Mouse (Mus musculus) frontal cortex, postnatal 25 days (tissue): Measurements from ENCODE around the gene Cep63.

Experiments used
- DNase-seq, 2 experiments: peaks; one replicate each; pipeline ENCODE4 v3.0.0; 2022; ENCODE audit warnings: low spot score in 2 of 2

Cep63 gene

DNA sequence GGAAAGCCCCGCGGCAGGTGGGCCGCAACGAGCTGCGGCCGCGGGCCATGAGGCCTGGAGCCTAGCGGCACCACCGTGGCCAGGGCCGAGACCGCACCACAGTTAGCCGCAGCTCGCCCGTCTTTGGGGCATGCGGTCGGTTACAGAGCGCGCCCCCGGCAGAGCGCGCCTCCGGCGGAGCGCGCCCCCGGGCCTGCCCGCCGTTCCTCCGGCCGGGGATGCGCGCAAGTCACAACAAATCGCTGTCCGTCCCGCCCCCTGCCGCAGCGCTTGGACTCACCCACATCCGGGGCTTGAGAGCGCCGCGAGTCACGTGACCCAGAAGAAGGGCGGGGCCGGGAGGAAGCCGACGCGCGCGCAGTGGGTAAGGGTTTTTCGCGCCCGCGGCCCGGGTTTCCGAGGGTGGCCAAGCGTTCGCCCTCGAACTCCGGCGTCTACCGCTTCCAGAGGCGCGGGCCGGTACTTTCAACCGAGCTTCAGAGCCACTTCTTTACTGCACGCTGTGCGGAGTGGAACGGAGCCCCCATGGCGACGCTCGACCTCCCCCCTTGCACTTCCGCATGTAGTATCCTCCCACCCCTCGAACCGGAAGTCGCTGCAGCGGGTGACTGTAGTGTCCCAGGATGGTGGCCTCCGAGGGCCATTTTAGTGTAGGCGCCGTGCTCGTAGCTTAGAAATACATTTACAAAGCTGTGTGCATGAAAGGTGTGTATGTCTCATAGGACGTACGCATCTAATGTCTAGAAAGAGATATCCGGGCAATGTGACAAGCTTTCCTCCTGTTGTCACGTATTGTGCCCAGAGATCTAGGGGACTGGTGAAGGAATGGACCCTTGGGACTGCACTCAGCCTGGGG lies at the start of gene Cep63, which contains the start of gene Anapc13:
TSS of gene Cep63 (minus strand) at position 552 of the 856 bp plus-strand sequence.
TSS of gene Anapc13 (plus strand) at position 314 of the 856 bp plus-strand sequence.
- peak; percentile 98 for DNase-seq

- DNase-seq: no peak
These were observed 49.6 kb upstream of the Cep63 start for GRCm38 (mm10) chr9:102675922-102676321.

GRCm38 (mm10) chr9:102673381-102673780 lies 47.0 kb upstream of the Cep63 start:
- no peak for DNase-seq

DNA sequence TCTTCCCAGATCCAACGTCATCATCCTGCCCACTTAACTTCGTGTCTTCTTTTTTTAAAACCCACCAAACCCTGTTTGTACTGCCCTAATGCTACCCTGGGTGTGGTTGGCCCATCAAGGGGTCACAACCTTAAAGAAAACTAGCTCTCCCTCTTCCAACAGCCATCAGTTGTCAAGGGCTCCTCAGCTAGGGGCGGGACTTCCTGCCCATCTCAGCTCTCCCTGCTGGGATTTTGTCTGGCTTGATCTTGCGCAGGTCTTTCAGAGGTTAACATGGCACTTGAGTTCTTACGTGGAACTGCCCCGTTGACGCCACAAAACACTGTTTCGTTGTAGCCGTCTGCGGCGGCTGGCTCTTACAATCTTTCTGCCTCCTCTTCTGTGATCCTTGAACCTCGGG lies 42.6 kb upstream of the Cep63 start:
- DNase-seq: no peak

GRCm38 (mm10) chr9:102668115-102668514 lies 41.8 kb upstream of the Cep63 start:
- no peak for DNase-seq

DNA sequence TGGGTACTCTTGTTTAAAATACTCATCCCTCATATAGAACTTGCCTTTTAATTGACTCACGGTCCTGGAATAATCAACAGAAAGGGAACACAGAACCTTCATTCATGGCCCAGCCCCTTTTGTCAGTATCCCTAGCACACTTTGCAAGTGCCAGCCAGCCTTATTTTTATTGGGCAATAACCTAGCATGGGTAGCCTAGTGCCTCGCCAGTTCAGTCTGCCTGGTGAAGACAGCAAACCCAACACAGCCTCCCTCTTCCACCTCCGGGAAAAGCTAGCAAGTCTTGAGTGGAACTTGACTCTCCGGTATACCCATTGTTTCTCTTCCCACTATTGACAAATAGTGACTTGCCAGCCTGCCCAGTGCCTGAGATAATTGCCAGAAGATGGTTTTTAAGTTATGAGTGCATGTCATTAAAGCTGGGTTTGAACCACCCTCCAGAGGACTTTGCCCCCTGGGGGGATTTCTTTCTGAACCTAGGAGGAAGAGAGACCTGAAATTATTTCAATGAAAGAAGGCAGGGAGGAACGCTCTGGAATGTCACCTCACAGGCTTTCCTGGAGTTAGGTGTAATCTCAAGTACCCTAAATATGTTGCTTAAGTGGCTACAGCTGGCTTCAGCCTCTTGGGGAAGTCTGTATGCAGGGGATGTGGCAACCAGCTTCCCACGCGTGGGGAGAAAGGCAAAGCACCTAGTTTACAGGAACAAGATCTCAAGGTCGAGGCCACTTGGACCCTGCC lies 30.2 kb upstream of the Cep63 start:
- DNase-seq: no peak

DNA sequence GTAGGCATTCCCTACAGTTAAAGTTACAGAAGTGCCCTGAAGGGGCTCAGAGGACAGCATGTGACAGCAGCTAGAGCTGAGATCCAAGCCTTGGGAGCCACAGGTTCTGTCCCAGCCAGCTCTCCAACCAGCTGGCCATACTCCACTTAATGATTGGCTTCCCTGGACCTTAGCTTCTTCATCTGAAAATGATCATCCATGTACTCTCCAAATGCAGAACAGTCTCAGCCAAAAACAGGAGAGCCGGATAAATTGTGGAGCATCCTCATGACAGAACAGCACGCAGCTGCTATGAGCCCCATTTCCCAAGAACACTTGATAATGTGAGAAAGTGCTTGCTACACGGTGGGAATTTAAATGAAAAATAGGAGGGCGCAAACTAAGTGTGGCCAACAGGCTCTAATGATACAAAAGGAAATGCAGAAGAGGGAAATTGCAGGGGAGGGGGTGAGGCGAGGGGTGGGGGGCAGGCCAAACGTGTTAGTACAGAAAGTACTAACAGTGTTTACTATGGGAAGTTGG lies 24.9 kb upstream of the Cep63 start:
- no peak for DNase-seq

GRCm38 (mm10) chr9:102650637-102651036 lies 24.3 kb upstream of the Cep63 start:
- no peak for DNase-seq

DNA sequence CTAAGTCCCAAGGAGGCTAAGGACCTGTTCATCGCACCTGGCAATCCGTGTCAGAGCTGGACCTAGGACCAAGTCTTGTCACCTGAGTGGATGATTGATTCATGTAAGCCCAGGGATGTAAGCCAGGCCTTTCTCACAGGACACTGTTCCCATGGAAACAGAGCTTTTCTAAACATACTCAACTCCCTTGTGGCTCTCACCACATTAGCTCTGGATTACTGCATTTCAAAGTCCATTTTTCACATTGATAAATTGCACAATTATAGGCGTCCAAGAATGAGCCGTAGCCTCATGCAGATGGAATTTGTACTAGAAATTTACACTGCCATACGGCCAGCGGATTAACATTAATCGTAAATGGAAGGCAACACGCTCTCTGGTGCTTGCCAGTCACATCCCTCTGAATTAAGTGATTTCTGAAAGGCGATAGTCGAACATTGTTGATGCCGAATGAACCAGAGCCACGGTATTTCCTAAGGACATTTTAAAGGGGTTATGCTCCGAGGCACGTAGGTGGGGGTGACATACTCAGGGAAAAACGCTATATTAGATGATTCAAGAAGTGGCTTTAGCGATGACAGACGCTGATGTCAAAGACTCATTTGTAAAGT lies 23.7 kb upstream of the Cep63 start:
- no peak for DNase-seq

- DNase-seq: no peak
These were observed 20.7 kb upstream of the Cep63 start for GRCm38 (mm10) chr9:102647010-102647409.

- DNase-seq: no peak
These were observed 18.9 kb upstream of the Cep63 start for GRCm38 (mm10) chr9:102645119-102645695.

DNA sequence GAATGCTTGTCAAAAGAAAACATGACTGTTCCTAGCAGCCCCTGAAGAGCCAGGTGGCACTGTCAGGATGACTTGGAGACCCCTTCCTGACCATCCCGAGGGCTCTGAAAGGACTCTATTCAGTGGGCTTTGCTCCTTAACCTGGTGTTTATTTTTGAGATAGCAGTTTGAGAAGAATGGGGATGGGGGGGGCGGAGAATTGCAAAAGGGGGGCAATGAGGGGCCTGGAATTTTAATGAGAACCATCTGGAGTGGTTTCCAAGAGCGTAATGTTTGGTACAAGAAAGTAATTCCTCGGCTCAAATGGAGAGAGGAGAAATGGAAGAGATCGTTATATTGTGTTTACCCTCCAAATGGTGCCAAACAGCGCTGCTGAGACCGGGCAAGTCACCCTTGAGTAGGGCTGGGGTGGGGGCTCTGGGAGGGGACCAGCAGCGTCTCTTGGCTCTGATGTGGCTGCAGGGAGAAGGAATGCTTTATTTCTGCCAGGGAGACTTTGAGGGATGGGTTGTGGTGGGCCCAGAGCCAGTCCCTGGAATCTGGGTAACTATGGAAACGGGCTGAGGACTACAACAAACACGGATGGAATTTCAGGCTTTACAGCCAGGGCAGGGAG lies 17.3 kb upstream of the Cep63 start:
- DNase-seq: no peak

- no peak for DNase-seq
These were observed 16.7 kb upstream of the Cep63 start for GRCm38 (mm10) chr9:102643071-102643485.

DNA sequence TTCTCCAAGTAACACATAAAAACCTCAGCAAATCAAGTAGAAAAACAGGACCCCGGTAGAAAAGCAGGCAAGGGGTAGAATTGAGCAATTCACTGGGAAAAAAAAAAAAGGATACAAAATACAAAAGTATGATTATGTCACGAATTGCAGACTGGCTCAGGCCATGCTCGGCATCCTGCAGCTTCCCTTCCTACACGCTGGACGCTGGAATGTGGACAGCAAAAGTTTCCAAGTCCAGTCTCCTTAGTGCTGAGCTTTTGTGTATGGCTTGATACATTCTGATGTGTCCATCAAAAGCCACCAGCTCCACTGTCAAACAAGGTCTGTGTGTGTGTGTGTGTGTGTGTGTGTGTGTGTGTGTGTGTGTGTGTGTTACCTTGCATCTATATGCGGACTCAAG lies 15.2 kb upstream of the Cep63 start:
- no peak for DNase-seq

GRCm38 (mm10) chr9:102639510-102639909 lies 13.2 kb upstream of the Cep63 start:
- no peak for DNase-seq

- DNase-seq: no peak
These were observed 12.6 kb upstream of the Cep63 start for GRCm38 (mm10) chr9:102638963-102639362.

- no peak for DNase-seq
These were observed 10.8 kb upstream of the Cep63 start for GRCm38 (mm10) chr9:102637115-102637514.

DNA sequence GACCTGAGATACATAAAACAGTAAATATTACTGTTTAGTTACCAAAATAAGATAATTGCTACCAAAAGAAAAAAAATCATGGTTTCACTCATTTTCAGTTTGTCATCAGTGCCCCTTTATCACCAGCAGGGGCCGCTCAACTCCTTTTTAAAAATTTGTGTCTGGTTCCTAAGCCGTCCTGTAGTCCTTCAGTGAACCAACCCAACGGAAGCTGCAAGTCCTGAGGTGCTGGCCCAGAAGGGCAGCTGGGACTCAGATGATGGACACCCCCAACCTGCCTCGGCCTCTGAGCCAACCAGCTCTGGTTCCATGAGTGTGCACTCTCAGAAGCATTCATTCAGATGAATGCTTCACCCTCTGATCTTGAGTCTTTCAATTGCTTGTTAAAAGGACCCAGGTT lies 10.2 kb upstream of the Cep63 start:
- peak; percentile 50 to 52 for DNase-seq

GRCm38 (mm10) chr9:102634453-102634852 lies 8.1 kb upstream of the Cep63 start:
- no peak for DNase-seq

DNA sequence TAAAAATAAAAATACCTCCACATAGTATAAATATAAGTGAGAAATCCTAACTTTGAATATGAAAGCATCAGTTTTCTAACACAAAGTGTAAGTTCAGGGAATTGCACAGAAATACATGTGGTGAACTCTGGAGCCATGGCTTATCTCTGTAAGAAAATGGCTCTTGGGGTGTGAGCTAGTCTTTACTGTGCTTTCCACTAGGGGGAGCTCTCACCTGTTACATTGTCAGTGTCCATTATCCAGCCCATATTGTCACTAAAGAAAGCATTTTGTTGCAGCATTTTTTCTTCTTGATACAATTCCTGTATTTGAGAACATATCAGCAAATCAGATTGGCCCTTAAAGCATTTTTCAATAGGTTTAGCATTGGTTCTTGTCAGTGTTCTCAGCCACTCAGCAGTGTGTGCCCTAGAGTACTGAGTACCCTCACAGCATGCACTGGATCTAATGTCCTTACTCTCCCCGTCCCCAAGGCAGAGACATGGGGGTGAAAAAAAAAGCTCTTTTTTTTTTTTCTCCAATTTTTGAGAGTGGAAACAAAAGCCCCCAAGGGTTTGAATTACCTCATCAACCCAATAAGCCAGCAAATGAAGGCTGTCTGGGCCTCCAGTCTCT lies 6.7 kb upstream of the Cep63 start:
- no peak for DNase-seq

DNA sequence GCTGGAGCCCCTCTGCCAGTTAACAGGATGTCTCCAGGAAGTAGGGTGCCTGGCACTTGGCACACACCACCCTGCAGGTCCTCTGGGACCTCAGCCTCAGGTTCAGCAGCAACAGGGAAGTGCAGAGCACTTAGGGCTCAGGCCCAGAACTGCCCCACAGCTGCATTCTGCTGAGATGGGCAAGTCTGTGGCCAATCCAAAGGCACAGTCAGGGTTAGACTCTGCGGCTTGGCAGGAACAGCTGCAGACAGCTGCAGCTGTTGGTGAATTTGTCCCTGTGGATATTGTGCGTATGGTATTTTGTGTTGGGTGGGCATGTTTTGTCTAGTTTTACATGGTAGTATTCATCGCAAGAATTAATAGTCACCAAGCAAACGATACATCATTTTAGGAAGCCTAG lies 5.8 kb upstream of the Cep63 start:
- DNase-seq: no peak
